8 mouse cellular contexts compared by ENCODE assay signal in the genomic region with DNA sequence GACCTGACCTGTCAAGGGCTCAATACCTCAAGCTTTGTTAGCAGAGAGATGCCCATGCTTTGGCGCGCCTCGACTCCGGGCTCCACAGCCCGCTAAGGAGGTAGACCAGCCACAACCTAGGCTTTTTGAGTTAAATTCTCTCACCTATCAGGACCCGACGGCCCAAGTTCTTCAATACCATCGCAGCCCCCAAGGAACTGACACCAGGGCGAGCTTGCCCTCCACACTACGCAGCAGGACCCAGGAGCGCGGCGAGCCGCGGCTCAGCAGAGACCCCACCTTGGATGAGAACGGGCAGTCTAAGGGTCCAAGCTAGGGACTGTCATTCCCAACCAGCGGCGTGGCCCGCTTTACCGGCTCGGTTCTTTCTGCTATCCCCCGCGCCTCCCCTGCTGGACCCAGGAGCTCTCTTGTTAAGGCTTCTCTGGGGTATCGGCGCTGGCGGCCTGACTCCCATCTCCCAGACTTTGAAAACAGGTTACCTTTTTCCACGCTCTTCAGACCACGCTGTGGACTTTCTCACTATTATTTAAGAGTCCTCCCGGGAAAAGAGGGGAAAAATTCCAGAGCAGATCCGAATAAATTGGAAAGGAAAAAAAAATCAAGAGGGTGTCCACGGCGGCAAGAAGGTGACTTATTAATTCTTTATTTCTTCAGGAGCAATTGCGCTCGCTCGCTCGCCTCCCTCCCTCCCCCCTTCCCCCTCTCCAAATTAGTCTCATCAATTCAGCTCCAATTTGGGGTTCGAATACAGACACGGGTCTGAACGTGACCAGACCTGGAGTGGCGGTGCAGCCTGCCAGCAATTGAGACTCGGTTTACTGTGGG. TPM values are rescaled to one million over a fixed set of nuclear protein-coding genes. Genes with fewer than 3 reads are reported as not detected.
DNase-seq lines count a peak whose midpoint lies in the region; ATAC-seq and TF ChIP-seq lines count a peak whose summit lies in the region.

A gene (minus strand): TSS at position 650 of the 828 bp plus-strand sequence.

- H3K27ac ChIP-seq in bone marrow, adult 2 months (ENCODE audit: control insufficient read depth, insufficient read depth, low read depth, low read length, poor library complexity): peak within 1 kb of the TSS; percentile 99
- peak within 1 kb of the TSS; percentile 98 for H3K27ac ChIP-seq in heart, adult 2 months
- H3K27ac ChIP-seq in intestine, postnatal 0 days (ENCODE audit: low read depth, low read length): peak within 1 kb of the TSS; percentile 17; the same call in 1 of the 2 replicates

- H3K9ac ChIP-seq in heart, adult 2 months (ENCODE audit: low read depth, low read length): peak within 1 kb of the TSS; percentile 79
- no peak within 1 kb of the TSS for H3K9ac ChIP-seq in intestine, postnatal 0 days (ENCODE audit: low read depth, low read length)

- peaks cover 3% of the 10 kb centered on the region; the same call in 1 of the 2 replicates for H3K4me1 ChIP-seq in bone marrow, adult 2 months (ENCODE audit: control insufficient read depth, insufficient read depth, low read length)
- H3K4me1 ChIP-seq in heart, adult 2 months (ENCODE audit: control insufficient read depth, insufficient read depth, low read length): peaks cover 10% of the 10 kb centered on the region
- H3K4me1 ChIP-seq in intestine, postnatal 0 days (replicated peaks; ENCODE audit: control insufficient read depth, insufficient read depth, low read length): no peaks in the 10 kb centered on the region

- ATAC-seq in intestine, postnatal 0 days: no peak
- no peak for ATAC-seq in megakaryocyte progenitor cell, adult 5-6 weeks (replicated peaks; ENCODE audit: poor library complexity)

- H3K9me3 ChIP-seq in intestine, postnatal 0 days (ENCODE audit: control insufficient read depth): no peaks in the 10 kb centered on the region

- peak; percentile 34; the same call in 1 of the 2 replicates for TF ChIP-seq POLR2A in bone marrow, adult 2 months (IDR thresholded peaks at IDR 0.05; ENCODE audit: borderline replicate concordance, control insufficient read depth, low read depth, low read length)
- no peak for TF ChIP-seq POLR2A in heart, adult 2 months (IDR thresholded peaks at IDR 0.05; ENCODE audit: insufficient read depth, low read depth, low read length)

- intact Hi-C loops in heart, adult 2 months (cut with DNase I): no loop called here

- under 1% methylated on average over 41 of the region's 41 CpGs for WGBS in bone marrow, adult 2 months
- 1% methylated on average over 41 of the region's 41 CpGs for WGBS in heart, adult 2 months
- WGBS in intestine, postnatal 0 days: 2% methylated on average over 41 of the region's 41 CpGs

- no peak for TF ChIP-seq CTCF in bone marrow, adult 2 months (IDR thresholded peaks at IDR 0.05; ENCODE audit: control insufficient read depth, insufficient read depth, low read length)
- TF ChIP-seq CTCF in heart, adult 2 months (IDR thresholded peaks at IDR 0.05): no peak
- TF ChIP-seq CTCF in intestine, postnatal 0 days (IDR thresholded peaks at IDR 0.05; ENCODE audit: low read depth): no peak

- DNase-seq in kidney, adult 18-20 months: peak; percentile 42
- no peak for DNase-seq in kidney, postnatal 14 days
- peak; percentile 62 to 68 for DNase-seq in heart, adult 2 months
- peak; percentile 24 for DNase-seq in thymus, postnatal 0 days (ENCODE audit: low spot score)
- no peak for DNase-seq in layer of hippocampus, postnatal 14 days (ENCODE audit: low spot score in 2 of 2)

- peaks cover 4% of the 10 kb centered on the region for H3K36me3 ChIP-seq in heart, adult 2 months (ENCODE audit: control insufficient read depth, insufficient read depth, low read length)
- H3K36me3 ChIP-seq in intestine, postnatal 0 days (ENCODE audit: control insufficient read depth, insufficient read depth): no peaks in the 10 kb centered on the region

- no peak for TF ChIP-seq EP300 in heart, adult 2 months (IDR thresholded peaks at IDR 0.05; ENCODE audit: insufficient read depth, low read depth, low read length)

- H3K4me3 ChIP-seq in bone marrow, adult 2 months (replicated peaks; ENCODE audit: control insufficient read depth, low read depth, low read length): peak within 1 kb of the TSS; percentile 83
- H3K4me3 ChIP-seq in heart, adult 2 months: peak within 1 kb of the TSS; percentile 95
- peak within 1 kb of the TSS; percentile 67 for H3K4me3 ChIP-seq in intestine, postnatal 0 days (ENCODE audit: low read depth, low read length)

- H3K4me2 ChIP-seq in intestine, postnatal 0 days (replicated peaks; ENCODE audit: low read depth): peak within 1 kb of the TSS; percentile 77

- H3K27me3 ChIP-seq in heart, adult 2 months (ENCODE audit: control insufficient read depth, insufficient read depth, low read length): no peaks in the 10 kb centered on the region
- peaks cover 64% of the 10 kb centered on the region for H3K27me3 ChIP-seq in intestine, postnatal 0 days (replicated peaks; ENCODE audit: control insufficient read depth, insufficient read depth, low read length)

- no peaks in the 10 kb centered on the region; the same call in 1 of the 2 replicates for H3K79me2 ChIP-seq in heart, adult 2 months (replicated peaks; ENCODE audit: control insufficient read depth, insufficient read depth, low read length)

RNA-seq across cellular contexts. Expression of the gene that starts here (rescaled TPM):
- 17.4 and 33.9 TPM in 2 replicates for polyA plus RNA-seq in bone marrow, adult 2 months (2011; ENCODE audit: insufficient read depth, insufficient read length, low replicate concordance, missing spikeins)
- total RNA-seq in heart, adult 2 months (2021): 10 to 100 TPM; 23.5 to 28.2 TPM
- 14.9 and 17.4 TPM in 2 replicates for polyA plus RNA-seq in heart, adult 2 months (2012; rRNA removed)
- 6.0 and 6.1 TPM in 2 replicates for polyA plus RNA-seq in intestine, postnatal 0 days (2015; fragmentation: Nextera tagmentation; extraction: Ambion mirVana)
- 80.2 and 93.2 TPM in 2 replicates for total RNA-seq in megakaryocyte progenitor cell, adult 5-6 weeks (2015)
- total RNA-seq in megakaryocyte progenitor cell, adult 5-6 weeks (2017): 104 and 107 TPM in 2 replicates
- 50.6 and 53.5 TPM in 2 replicates for polyA plus RNA-seq in thymus, postnatal 0 days (2015; fragmentation: Nextera tagmentation; extraction: Ambion mirVana)
- total RNA-seq in layer of hippocampus, postnatal 14 days (2021): 1 to 10 TPM; 6.1 to 6.7 TPM

Comparison
In these comparisons a context has a peak if more than half of its experiments do, and no peak if none do; other contexts are left out.
1. DNase-seq: peak in kidney, adult 18-20 months (single experiment), heart, adult 2 months (2 of 2) and thymus, postnatal 0 days (single experiment); none in kidney, postnatal 14 days (single experiment) and layer of hippocampus, postnatal 14 days (0 of 2).
2. H3K27ac ChIP-seq: peak in every context shown above with its lines; median percentile 99 in bone marrow, adult 2 months; 98 in heart, adult 2 months; 17 in intestine, postnatal 0 days.
3. Peak in every context shown above with its lines, with median percentiles within 50 percentile points of each other: H3K4me3 ChIP-seq.